Mouse (Mus musculus) bone marrow, adult 2 months (tissue): Measurements from ENCODE around the gene Prmt9.

ENCODE experiments used
- CTCF ChIP-seq: fragments of 200-500 bp; IDR thresholded peaks from 2 replicates; pipeline ENCODE4 v1.5.1; 2011; ENCODE audit warnings: low read length, control low read depth; ENCODE audit not compliant: control insufficient read depth, insufficient read depth
- POLR2A ChIP-seq: fragments of 200-500 bp; IDR thresholded peaks from 2 replicates; pipeline ENCODE4 v1.6.1; 2011; ENCODE audit warnings: low read depth, mild to moderate bottlenecking, control low read depth, low read length, borderline replicate concordance; ENCODE audit not compliant: control insufficient read depth

DNA sequence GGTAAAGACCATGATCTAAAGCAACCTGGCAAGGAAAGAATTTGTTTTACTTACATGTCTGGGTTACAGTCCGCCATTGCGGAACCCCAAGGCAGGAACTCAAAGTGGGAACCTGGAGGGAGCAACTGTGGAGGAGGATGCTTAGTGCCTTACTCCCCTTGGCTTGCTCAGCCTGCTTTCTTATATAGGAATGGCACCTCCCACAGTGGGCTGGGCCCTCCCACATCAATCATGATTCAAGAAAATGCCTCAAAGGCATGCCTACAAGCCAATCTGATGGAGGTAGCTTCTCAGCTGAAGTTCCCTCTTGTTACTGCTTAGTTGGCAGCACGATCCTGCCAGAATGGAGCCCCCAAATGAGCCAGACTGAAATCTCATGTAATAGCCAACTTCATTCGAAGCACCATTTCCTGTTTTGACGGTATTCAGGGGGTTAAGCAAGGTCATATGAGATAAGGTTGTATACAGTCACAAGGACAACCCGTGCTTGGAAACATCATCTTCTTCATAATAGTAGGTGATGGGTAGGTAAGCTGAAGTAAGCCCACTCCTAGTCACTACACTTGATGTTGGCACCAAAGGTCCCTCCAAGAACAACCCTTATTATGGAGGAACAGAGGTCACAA is 5.9 kb upstream of the Prmt9 start:
- no peak for TF ChIP-seq CTCF
- no peak for TF ChIP-seq POLR2A
